Mouse (Mus musculus): Measurements from ENCODE around the gene P4hb. TPM values are rescaled to one million over a fixed set of nuclear protein-coding genes. Genes with fewer than 3 reads are reported as not detected.
"Not testable (repeated sequence)": the region's sequence is repeated elsewhere in the genome, so short reads cannot be mapped to it uniquely, and the experiment has no call there.

The P4hb gene
- total RNA-seq, 2 experiments from 2014 or later = 188 to 221 TPM

GRCm38 (mm10) chr11:120541907-120542306, 31.1 kb downstream of the P4hb start:
- DNase-seq (ENCODE audit: low spot score) = peak; percentile 55

- DNase-seq (ENCODE audit: low spot score) = no peak
These were observed 33.6 kb downstream of the P4hb start for GRCm38 (mm10) chr11:120539285-120540014.

GRCm38 (mm10) chr11:120538955-120539284, 34.1 kb downstream of the P4hb start:
- no peak for DNase-seq (ENCODE audit: low spot score)

- peak; percentile 92 for DNase-seq (ENCODE audit: low spot score)
These were observed 34.6 kb downstream of the P4hb start for GRCm38 (mm10) chr11:120538485-120538884.

- no peak for DNase-seq (ENCODE audit: low spot score)
These were observed 37.2 kb downstream of the P4hb start for GRCm38 (mm10) chr11:120535804-120536203.

- no peak for DNase-seq (ENCODE audit: low spot score)
These were observed 37.9 kb downstream of the P4hb start for GRCm38 (mm10) chr11:120535145-120535544.

- no peak for DNase-seq (ENCODE audit: low spot score)
These were observed 39.0 kb downstream of the P4hb start for GRCm38 (mm10) chr11:120534093-120534492.

GRCm38 (mm10) chr11:120531646-120532045, 41.4 kb downstream of the P4hb start:
- DNase-seq (ENCODE audit: low spot score) = no peak

- no peak for DNase-seq (ENCODE audit: low spot score)
These were observed 42.7 kb downstream of the P4hb start, which contains the start of gene Gcgr for GRCm38 (mm10) chr11:120530085-120530964. TSS of gene Gcgr (plus strand) at chr11:120530699.

- DNase-seq (ENCODE audit: low spot score) = no peak
These were observed 44.1 kb downstream of the P4hb start for GRCm38 (mm10) chr11:120528903-120529302.

- no peak for DNase-seq (ENCODE audit: low spot score)
These were observed 45.2 kb downstream of the P4hb start for GRCm38 (mm10) chr11:120527690-120528354.

GRCm38 (mm10) chr11:120525959-120526358, 47.1 kb downstream of the P4hb start:
- no peak for DNase-seq (ENCODE audit: low spot score)

GRCm38 (mm10) chr11:120522581-120522980, 50.5 kb downstream of the P4hb start:
- DNase-seq (ENCODE audit: low spot score) = no peak

GRCm38 (mm10) chr11:120520967-120521540, 52.0 kb downstream of the P4hb start:
- peak; percentile 87 for DNase-seq (ENCODE audit: low spot score)

GRCm38 (mm10) chr11:120520498-120520897, 52.6 kb downstream of the P4hb start:
- no peak for DNase-seq (ENCODE audit: low spot score)

- DNase-seq (ENCODE audit: low spot score) = peak; percentile 81
These were observed 53.3 kb downstream of the P4hb start for GRCm38 (mm10) chr11:120519738-120520137.

- DNase-seq (ENCODE audit: low spot score) = no peak
These were observed 54.5 kb downstream of the P4hb start for GRCm38 (mm10) chr11:120518558-120518957.

- DNase-seq (ENCODE audit: low spot score) = peak; percentile 67
These were observed 55.0 kb downstream of the P4hb start for GRCm38 (mm10) chr11:120518027-120518426.

GRCm38 (mm10) chr11:120517147-120517546, 55.9 kb downstream of the P4hb start:
- DNase-seq (ENCODE audit: low spot score) = no peak

- peak; percentile 91 for DNase-seq (ENCODE audit: low spot score)
These were observed 57.4 kb downstream of the P4hb start for GRCm38 (mm10) chr11:120515611-120516010.

GRCm38 (mm10) chr11:120514262-120514661, 58.8 kb downstream of the P4hb start:
- not testable (repeated sequence) for DNase-seq (ENCODE audit: low spot score)

All from gastrocnemius, adult 18-20 months (tissue).